Mouse (Mus musculus) erythroblast, adult 5-6 weeks (primary cell): ENCODE data around the gene Slc2a13. TPM values are rescaled to one million over a fixed set of nuclear protein-coding genes. Genes with fewer than 3 reads are reported as not detected.

ENCODE experiments used
- ATAC-seq: replicated peaks from 2 replicates; pipeline ENCODE4 v1.8.0; 2016; ENCODE audit warnings: moderate number of reproducible peaks, mild to moderate bottlenecking, moderate TSS enrichment, inconsistent platforms; ENCODE audit not compliant: poor library complexity, low FRiP score, severe bottlenecking
- total RNA-seq, 2 experiments: library from RNA; stranded (forward) in 1 of 2; stranded (reverse) in 1 of 2; fragments of 150-400 nt in 1 of 2; fragments of 200-764, 138-1000 nt in 1 of 2; gene quantifications; 2 replicates each; pipeline versions ENCODE4 v1.2.3 to v1.2.4; 2015 to 2017; ENCODE audit warnings: low replicate concordance in 2 of 2

Gene Slc2a13
- total RNA-seq, 2 experiments from 2014 or later: 0.17 TPM; not detected in 1

GRCm38 (mm10) chr15:91381864-91382263 lies 191.2 kb downstream of the Slc2a13 start:
- no peak for ATAC-seq

GRCm38 (mm10) chr15:91378751-91379325 lies 194.2 kb downstream of the Slc2a13 start:
- ATAC-seq: no peak

GRCm38 (mm10) chr15:91377568-91377967 lies 195.5 kb downstream of the Slc2a13 start:
- ATAC-seq: no peak

- no peak for ATAC-seq
These were observed 196.0 kb downstream of the Slc2a13 start for GRCm38 (mm10) chr15:91377105-91377504.

DNA sequence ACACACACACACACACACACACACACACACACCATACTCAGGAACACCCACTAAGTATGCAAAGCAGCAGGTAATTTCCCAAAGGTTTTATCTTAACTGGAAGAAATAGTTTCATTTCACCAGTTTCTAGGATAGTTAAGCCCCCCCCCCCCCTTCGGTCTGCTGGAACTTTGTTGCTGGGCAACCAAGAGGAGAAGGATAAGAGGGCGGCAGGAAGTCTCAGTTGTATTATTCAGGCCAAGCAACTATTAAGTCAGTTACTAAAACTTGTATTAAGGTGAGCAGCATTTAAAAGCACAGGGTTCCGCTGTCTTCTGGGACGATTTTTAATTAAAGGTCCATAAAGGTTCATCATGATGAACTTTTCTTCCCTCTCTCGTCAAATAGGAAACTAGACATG lies 198.6 kb downstream of the Slc2a13 start:
- no peak for ATAC-seq

DNA sequence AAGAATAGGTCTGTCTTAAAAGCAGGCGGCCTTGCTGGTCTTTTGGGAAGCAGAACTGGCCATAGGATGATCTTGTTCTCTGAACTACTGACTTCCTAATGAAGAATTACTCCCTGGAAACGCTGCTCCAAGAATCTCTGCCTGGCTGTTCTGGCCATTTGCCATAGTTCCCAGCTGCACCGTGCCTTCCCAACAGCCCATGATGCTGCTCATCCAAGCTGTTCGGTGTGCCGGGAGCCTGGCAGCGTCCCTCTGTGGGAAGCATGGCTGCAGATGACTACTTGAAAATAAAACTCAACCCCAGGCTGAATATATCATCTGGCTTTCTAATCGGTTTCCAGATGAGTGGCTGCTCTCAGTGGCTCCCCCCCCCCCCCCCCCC lies 199.9 kb downstream of the Slc2a13 start:
- no peak for ATAC-seq

GRCm38 (mm10) chr15:91372464-91373202 lies 200.4 kb downstream of the Slc2a13 start:
- ATAC-seq: no peak

DNA sequence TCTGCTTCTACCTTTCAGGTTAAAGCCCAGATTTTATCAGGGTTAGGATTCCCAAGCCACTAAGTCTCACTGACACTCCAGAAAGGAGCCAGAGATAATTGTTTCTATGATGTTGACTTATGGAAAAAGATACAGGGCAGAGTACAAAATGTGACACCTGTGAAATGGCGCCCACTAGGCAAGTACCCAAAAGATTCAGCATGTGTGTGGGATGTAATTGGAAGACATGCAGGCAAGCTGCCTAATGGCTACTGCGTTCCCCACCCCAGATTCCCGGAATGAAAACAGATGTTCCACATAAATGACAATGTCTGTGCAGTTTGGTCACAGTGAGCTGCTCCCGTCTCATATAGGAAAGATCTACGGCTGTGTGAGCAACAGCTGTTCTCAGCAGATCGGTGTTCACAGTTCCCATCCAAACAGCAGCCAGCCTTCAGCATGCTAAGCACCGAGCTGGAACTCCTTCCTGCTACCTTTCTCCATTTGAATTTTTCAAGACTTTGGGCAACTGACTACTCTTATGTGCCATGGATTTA lies 201.1 kb downstream of the Slc2a13 start:
- ATAC-seq: no peak

- no peak for ATAC-seq
These were observed 203.2 kb downstream of the Slc2a13 start for GRCm38 (mm10) chr15:91369736-91370449.

- ATAC-seq: no peak
These were observed 212.6 kb downstream of the Slc2a13 start for GRCm38 (mm10) chr15:91360495-91360894.

GRCm38 (mm10) chr15:91351006-91351405 lies 222.1 kb downstream of the Slc2a13 start:
- ATAC-seq: no peak

DNA sequence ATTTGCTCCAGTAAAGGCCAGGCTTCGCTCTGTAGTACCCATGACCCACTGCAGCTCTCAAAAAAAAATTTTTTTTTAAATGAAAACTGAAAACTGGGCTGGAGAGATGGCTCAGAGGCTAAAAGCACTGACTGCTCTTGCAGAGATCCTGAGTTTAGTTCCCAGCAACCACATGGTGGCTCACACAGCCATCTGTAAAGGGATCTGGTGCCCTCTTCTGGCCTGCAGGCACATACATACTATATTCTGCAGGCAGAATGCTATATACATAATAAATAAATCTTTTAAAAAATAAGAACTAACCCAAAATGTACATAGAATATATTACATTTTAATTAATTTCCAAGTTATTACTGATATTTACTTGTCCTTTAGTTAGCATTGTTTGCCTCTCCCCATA lies 234.7 kb downstream of the Slc2a13 start:
- no peak for ATAC-seq

GRCm38 (mm10) chr15:91334416-91334900 lies 238.6 kb downstream of the Slc2a13 start:
- ATAC-seq: no peak

GRCm38 (mm10) chr15:91327748-91328147 lies 245.3 kb downstream of the Slc2a13 start:
- no peak for ATAC-seq

DNA sequence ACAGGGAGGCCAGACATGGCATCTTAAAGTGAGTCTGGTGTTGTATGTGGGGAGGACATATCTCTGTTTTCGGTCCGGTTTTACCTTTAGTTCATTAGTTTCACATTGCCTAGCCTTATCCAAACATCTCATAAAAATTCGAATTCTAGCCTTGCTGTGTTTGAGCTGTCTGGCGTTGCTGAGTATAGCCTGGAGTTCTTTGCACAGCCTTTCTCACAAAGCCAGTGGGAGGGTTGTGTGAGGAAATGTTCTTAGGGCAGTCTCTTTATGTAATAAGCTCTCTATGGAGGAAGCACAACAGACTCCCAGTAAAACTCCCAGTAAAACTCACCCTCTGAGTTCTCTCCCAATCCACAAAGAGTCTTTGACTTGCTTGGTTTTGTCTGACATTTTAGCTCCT lies 246.0 kb downstream of the Slc2a13 start:
- ATAC-seq: no peak

- ATAC-seq: no peak
These were observed 253.7 kb downstream of the Slc2a13 start for GRCm38 (mm10) chr15:91319376-91319775.

DNA sequence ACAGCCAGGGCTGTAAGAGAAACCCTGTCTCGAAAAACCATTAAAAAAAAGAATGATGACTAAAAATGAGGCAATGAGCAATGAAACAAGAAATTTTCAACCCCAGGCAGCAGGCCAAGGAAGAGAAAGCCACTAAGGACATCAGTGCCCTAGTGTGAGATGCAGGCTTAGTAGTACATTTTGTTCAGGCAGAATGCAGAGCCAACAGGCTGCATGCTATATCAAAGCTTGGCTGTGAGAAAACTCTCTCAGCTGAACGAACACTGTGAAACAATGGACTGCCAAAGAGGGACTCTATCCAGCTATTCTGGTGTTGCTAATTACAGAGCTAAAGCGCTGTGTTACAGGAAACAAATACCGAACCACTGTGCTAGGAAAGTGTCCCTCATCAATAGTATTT lies 256.1 kb downstream of the Slc2a13 start:
- ATAC-seq: no peak

GRCm38 (mm10) chr15:91314402-91315318 lies 258.4 kb downstream of the Slc2a13 start:
- ATAC-seq: no peak

DNA sequence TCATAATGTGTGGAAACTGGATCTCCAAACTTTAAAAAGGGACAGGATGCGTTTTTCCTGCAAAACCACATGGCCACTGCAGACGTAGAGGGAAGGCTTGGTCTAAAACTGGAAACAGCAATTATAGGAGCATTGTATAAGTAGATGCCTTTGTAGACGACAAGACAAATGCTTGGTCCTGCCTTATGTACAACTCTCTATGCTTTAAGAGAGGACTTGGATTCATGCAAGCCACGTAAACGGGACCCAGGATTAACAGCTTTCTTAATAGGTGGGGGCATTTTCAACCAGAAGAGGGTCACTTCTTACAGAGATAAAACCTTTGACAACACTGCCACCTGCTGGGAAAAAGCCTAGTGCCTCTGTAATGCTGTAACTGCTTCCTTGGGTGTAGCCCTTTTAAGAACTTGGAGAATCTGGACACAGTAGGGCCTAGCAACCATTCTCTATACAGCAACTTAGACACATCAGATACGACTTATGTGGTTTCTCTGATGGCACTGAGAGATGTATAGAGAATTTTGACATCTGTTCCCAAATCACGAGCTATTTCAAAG lies 268.7 kb downstream of the Slc2a13 start:
- ATAC-seq: no peak
